ENCODE assay signal across 20 mouse cellular contexts in the genomic region with DNA sequence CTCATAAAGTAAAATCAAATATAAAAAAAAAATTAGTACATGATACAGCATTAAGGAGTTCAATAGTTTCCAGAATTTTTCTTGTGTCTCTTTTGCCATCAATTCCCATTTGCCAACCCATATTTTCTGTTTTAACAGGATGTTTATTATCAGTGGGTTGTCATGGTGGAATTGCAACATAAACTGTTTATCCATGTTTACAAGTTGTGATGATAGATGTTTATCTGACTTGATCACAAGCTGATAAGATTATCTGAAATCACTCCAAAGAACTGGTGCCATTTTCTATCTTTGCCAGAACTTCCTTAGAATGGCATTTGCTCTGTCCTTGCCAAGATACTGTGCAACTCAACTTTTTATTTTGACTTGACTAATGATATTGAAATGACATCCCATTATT.
DNase-seq lines count a peak whose midpoint lies in the region; ATAC-seq and TF ChIP-seq lines count a peak whose summit lies in the region.
"Had no signal": no experiment of that assay in that cellular context is flagged by ENCODE, and none has a peak within 500 bp of the region (broad histone marks: within the 10 kb centered on the region; RNA-seq: fewer than 3 reads in every experiment).

No protein-coding gene starts in this region.

- DNase-seq in forebrain, embryonic 14.5 days (ENCODE audit: low spot score), result peak; percentile 53
- no peak for DNase-seq in forebrain, postnatal 0 days
- DNase-seq in brain, embryonic 14.5 days (ENCODE audit: low read depth), result peak; percentile 60
- DNase-seq in heart, adult 8-10 months (ENCODE audit: low spot score), result no peak
- DNase-seq: adrenal gland, adult 2 months; adrenal gland, adult 8-10 months; adrenal gland, postnatal 10 days; adrenal gland, postnatal 14 days; adrenal gland, postnatal 25 days; adrenal gland, postnatal 36 days; B cell, adult 2 months; cerebellum, adult 11 months; cerebellum, adult 11-12 months; cerebellum, adult 18-20 months; cerebellum, adult 2 months had no signal

- no peaks in the 10 kb centered on the region for H3K27me3 ChIP-seq in forebrain, embryonic 14.5 days (replicated peaks; ENCODE audit: control insufficient read depth, insufficient read depth, low read length)
- H3K27me3 ChIP-seq in forebrain, postnatal 0 days (ENCODE audit: insufficient read depth, low read length), result no peaks in the 10 kb centered on the region
- H3K27me3 ChIP-seq: CH12.LX had no signal

- ATAC-seq in forebrain, embryonic 14.5 days, result no peak
- no peak for ATAC-seq in forebrain, postnatal 0 days
- ATAC-seq: activated CD4-positive, CD25-positive, alpha-beta regulatory T cell, adult 4 months; CD4-positive, CD25-positive, alpha-beta regulatory T cell, adult 4 months; Patski had no signal

- no peak for TF ChIP-seq CTCF in forebrain, postnatal 0 days (IDR thresholded peaks at IDR 0.05; ENCODE audit: low read depth)
- TF ChIP-seq CTCF in brain, embryonic 14.5 days (IDR thresholded peaks at IDR 0.05; ENCODE audit: borderline replicate concordance, extremely low read depth, insufficient read depth, insufficient read length), result no peak

- no peak for TF ChIP-seq POLR2A in brain, embryonic 14.5 days (IDR thresholded peaks at IDR 0.05; ENCODE audit: borderline replicate concordance, extremely low read depth, insufficient read depth, insufficient read length, poor library complexity, severe bottlenecking)

- no peaks in the 10 kb centered on the region for H3K36me3 ChIP-seq in forebrain, embryonic 14.5 days (ENCODE audit: control insufficient read depth, insufficient read depth, low read length)
- no peaks in the 10 kb centered on the region for H3K36me3 ChIP-seq in forebrain, postnatal 0 days (ENCODE audit: insufficient read depth)
- H3K36me3 ChIP-seq: G1E had no signal

- no peak overlapping the region for H3K4me3 ChIP-seq in forebrain, embryonic 14.5 days (ENCODE audit: low read depth, low read length)
- H3K4me3 ChIP-seq in forebrain, postnatal 0 days (ENCODE audit: low read depth, low read length), result no peak overlapping the region

- no peaks in the 10 kb centered on the region for H3K9me3 ChIP-seq in forebrain, embryonic 14.5 days (replicated peaks; ENCODE audit: control insufficient read depth, low read length)
- no peaks in the 10 kb centered on the region for H3K9me3 ChIP-seq in forebrain, postnatal 0 days (ENCODE audit: low read length)
- H3K9me3 ChIP-seq: G1E had no signal

- H3K27ac ChIP-seq in forebrain, embryonic 14.5 days (ENCODE audit: low read depth, low read length), result no peak overlapping the region
- H3K27ac ChIP-seq in forebrain, postnatal 0 days (ENCODE audit: low read depth, low read length), result no peak overlapping the region

- no peak overlapping the region for H3K4me2 ChIP-seq in forebrain, embryonic 14.5 days (ENCODE audit: low read length)
- no peak overlapping the region for H3K4me2 ChIP-seq in forebrain, postnatal 0 days (ENCODE audit: low read depth)

- no peak overlapping the region for H3K9ac ChIP-seq in forebrain, embryonic 14.5 days (ENCODE audit: low read length)
- H3K9ac ChIP-seq in forebrain, postnatal 0 days, result no peak overlapping the region

- no peaks in the 10 kb centered on the region for H3K4me1 ChIP-seq in forebrain, embryonic 14.5 days (ENCODE audit: control insufficient read depth, insufficient read depth, low read length)
- H3K4me1 ChIP-seq in forebrain, postnatal 0 days (ENCODE audit: insufficient read depth), result no peaks in the 10 kb centered on the region

Comparison
In these comparisons a context has a peak if more than half of its experiments do, and no peak if none do; other contexts are left out.
1. DNase-seq: peak in forebrain, embryonic 14.5 days (single experiment) and brain, embryonic 14.5 days (single experiment); none in forebrain, postnatal 0 days (single experiment) and heart, adult 8-10 months (single experiment).